Mouse (Mus musculus) cerebellum, adult 9-10 months (tissue): Measurements from ENCODE around the gene Gm21905.

Source experiments
- DNase-seq: peaks from one replicate; pipeline ENCODE4 v3.0.0; 2022

Gm21905 gene

DNA sequence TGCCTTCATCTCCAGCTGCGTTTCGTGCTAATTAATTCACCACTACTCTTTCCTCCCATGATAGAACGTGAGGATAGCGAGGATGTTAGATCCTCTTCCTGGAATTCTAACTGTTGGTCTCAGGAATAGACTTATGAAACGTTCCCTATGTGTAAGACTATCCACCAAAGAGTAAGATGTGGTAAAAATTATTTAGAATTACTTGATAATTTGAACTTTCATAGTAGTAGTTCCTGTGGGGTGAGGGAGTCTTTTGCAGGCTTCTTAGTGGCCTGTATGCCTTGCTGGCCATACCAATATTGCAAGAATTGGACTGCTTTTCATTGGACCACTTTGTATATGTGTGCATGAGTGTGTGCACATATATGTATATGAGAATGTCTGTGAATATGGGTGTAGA lies at the start of gene Gm21905:
Gm21905 (minus strand) TSS at position 101 of the 400 bp plus-strand sequence.
- DNase-seq: no peak

DNA sequence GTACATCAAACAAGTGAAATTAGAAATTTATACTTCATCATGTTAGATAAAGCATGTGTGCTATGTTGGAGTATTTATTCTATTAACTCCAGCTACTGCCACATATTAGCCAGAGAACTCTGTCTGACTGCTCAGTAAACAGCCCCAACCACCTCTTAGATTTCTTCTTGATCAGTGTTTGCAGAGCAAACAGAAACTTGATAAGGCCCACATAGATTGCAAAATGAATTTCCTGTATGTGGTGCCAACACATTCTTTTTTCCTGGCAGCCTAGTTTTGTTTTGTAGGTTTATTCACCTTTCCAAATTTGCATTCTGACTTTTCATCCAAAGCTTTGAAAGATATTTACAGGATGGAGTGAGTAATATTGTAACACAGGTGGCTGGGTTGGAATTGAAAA lies 44.2 kb upstream of the Gm21905 start:
- no peak for DNase-seq

DNA sequence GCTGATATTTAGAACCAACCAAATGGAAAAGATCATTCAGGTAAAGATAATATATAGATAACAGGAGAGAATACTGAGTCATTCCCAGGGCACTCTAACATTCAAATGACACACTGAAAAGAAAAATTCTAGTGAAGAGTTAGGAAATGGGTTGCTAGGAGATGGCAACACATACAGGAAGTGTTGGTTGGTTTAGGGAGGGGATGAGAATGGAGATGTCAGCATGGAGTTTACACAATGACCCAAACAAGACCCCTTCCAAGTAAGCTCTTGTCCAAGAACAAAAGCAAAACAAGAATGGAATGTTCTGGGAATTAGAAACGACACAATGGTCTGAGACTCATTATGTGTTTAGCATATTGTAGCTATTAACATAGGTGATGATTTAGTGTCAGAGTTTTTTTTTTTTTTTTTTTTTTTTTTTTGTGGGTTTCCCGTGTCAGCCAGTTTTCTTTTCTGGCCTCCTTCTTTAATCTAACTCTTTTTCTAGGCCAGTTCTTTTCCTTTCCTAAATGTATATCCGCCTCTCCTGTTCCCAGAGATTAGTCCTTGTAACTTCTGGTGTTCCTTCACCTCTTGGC lies 35.8 kb upstream of the Gm21905 start:
- DNase-seq: no peak

- no peak for DNase-seq
Observed at GRCm38 (mm10) chr5:67969536-67969935, 23.3 kb upstream of the Gm21905 start.

- no peak for DNase-seq
Observed at GRCm38 (mm10) chr5:67961708-67962629, 15.7 kb upstream of the Gm21905 start.

- no peak for DNase-seq
Observed at GRCm38 (mm10) chr5:67955486-67955885, 9.3 kb upstream of the Gm21905 start.

DNA sequence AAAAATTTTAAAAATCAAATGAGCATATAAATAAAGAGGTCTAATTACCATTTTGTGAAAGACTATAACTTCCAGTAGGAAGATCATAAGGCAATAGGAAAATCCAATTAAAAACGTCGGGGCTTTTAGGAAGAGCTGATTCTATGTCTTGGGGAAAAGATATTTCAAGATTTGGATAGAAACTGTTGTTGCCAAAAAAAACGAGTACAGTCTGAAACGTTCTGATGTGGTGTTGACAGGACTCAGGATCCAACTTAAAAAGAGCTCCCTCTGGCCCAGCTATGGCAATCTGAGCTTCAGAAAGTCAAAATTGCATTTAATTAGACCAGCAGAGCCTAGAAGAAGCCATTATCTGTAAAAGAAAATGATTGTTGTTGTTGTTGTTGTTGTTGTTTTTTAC lies 7.9 kb upstream of the Gm21905 start:
- no peak for DNase-seq

GRCm38 (mm10) chr5:67948074-67948473 lies 1.9 kb upstream of the Gm21905 start:
- no peak for DNase-seq

DNA sequence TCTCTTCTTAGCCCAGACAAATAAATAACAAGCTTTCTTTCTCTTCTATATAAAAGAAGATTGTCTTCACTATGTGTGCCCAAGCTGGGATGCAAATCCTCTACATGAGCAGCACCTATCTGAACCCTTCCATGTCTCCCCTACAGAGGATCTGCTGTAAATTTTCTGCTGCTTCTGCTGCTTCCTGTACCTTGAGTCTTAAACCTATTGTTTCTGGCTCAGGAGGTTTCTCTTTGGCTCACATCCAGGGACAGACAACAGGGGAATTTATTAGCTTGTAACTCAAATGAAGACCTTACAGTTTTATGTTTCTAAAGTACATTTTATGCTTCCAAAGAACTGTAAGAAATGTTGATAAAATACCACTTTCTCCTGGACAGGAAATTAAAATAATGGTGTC lies 785 bp upstream of the Gm21905 start:
- DNase-seq: no peak

GRCm38 (mm10) chr5:67944074-67944785 lies 2.0 kb downstream of the Gm21905 start:
- DNase-seq: no peak

- no peak for DNase-seq
Observed at GRCm38 (mm10) chr5:67943199-67943598, 3.0 kb downstream of the Gm21905 start.

DNA sequence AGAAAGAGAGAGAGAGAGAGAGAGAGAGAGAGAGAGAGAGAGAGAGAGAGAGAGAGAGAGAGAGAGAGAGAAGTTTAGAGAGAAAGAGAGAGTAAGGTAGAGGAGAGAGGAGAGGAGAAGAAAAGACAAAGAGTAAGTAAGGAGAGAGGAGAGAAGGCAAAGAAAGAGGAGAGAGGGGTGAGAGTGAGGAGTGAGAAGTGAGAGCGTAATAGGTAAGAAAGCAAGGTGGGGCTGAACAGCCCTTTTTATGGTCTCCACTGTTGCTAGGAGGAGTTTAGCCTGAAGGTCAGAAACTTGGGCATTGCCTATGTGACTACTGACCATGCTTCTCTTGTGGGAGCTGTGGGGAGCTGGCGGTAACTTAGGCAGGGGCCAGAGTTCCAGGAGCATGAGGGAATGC lies 4.9 kb downstream of the Gm21905 start, which contains the start of gene Gm5108:
Gm5108 (plus strand) TSS at position 301 of the 400 bp plus-strand sequence.
- no peak for DNase-seq

- no peak for DNase-seq
Observed at GRCm38 (mm10) chr5:67931623-67932022, 14.6 kb downstream of the Gm21905 start.

- no peak for DNase-seq
Observed at GRCm38 (mm10) chr5:67930584-67930983, 15.6 kb downstream of the Gm21905 start.

- no peak for DNase-seq
Observed at GRCm38 (mm10) chr5:67904555-67904954, 41.7 kb downstream of the Gm21905 start.

GRCm38 (mm10) chr5:67898921-67899320 lies 47.3 kb downstream of the Gm21905 start:
- DNase-seq: no peak

DNA sequence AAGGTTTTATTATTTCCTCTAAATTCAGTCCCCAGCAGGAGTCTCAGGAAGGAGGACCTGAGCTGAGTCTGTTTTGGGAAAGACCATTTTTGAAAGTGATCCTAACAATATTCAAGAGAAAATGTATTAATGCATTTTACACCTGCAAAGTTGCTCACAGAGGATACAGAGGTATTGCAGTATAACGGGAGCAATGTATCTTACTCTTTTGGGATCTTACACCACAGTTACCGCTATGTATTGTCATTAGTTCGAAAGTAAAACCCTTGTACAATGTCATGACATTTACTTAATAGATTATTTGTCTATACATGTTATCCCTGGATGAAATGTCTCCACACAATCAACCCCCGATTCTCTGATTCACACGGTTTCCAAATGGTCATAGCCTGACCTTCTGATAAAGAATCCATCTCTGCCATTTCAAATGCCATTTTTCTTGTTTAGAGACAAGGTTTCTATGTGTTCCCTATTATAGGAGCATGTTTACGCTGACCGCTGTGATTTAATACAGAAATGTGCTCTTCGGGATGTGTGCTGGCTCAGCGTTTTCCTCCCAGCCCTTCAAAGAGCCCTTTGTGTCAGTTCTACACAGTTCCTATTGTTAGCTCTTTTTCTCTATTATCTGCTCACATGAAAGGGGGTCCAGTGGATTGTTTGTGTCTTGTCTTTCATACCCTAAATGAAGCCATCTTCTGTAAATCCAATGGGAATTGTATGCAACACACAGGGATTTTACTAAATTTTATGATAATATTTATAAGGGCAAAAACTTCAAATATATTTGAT lies 61.6 kb downstream of the Gm21905 start:
- DNase-seq: peak; percentile 5

GRCm38 (mm10) chr5:67883564-67884171 lies 62.6 kb downstream of the Gm21905 start:
- no peak for DNase-seq
